Mouse (Mus musculus) B cell, adult 2 months (primary cell): Measurements from ENCODE around the gene Rhog.

Source experiments
- DNase-seq, 2 experiments: peaks; one replicate each; pipeline ENCODE4 v3.0.0; 2022

Gene Rhog

GRCm38 (mm10) chr7:102209756-102210721, 45.8 kb downstream of the Rhog start, which contains the start of the genes Nup98 and Pgap2:
Gene Nup98 (minus strand): TSS chr7:102210176.
Gene Pgap2 (plus strand): TSS chr7:102210208.
- peak; percentile 99 for DNase-seq

- no peak for DNase-seq
These were observed 47.0 kb downstream of the Rhog start for GRCm38 (mm10) chr7:102208806-102209363.

GRCm38 (mm10) chr7:102205646-102206045, 50.2 kb downstream of the Rhog start:
- peak; percentile 20 to 22 for DNase-seq

- DNase-seq: no peak
These were observed 51.5 kb downstream of the Rhog start for GRCm38 (mm10) chr7:102204296-102204857.

- no peak for DNase-seq
These were observed 54.7 kb downstream of the Rhog start for GRCm38 (mm10) chr7:102200996-102201785.

GRCm38 (mm10) chr7:102200576-102200975, 55.3 kb downstream of the Rhog start:
- no peak for DNase-seq

GRCm38 (mm10) chr7:102192356-102192755, 63.5 kb downstream of the Rhog start:
- DNase-seq: no peak
